Mouse (Mus musculus): ENCODE results near the gene Itga3.
"Not testable (repeated sequence)": the region's sequence is repeated elsewhere in the genome, so short reads cannot be mapped to it uniquely, and the experiment has no call there.

Gene Itga3

DNA sequence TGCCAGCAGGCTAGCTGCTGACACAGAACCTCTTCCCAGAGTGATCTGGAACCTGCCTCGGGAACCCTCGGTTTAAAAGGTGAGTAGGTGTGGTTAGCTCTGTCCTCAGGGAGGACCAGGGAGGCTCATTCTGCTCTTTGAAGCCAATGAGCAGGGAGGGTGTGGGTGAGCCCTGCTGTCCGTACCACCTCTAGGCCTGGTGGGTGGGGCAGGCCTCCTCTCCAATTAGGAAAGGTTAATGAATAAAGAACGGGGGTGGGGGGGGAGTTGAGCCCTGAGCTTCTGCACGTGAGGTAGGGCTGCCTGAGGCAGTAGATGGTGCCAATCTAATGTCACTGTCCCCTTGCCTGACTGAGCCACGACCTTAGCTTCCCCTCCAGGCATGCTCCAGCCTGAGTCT lies 43.7 kb downstream of the Itga3 start:
- no peak for DNase-seq (ENCODE audit: low read depth, low spot score)

DNA sequence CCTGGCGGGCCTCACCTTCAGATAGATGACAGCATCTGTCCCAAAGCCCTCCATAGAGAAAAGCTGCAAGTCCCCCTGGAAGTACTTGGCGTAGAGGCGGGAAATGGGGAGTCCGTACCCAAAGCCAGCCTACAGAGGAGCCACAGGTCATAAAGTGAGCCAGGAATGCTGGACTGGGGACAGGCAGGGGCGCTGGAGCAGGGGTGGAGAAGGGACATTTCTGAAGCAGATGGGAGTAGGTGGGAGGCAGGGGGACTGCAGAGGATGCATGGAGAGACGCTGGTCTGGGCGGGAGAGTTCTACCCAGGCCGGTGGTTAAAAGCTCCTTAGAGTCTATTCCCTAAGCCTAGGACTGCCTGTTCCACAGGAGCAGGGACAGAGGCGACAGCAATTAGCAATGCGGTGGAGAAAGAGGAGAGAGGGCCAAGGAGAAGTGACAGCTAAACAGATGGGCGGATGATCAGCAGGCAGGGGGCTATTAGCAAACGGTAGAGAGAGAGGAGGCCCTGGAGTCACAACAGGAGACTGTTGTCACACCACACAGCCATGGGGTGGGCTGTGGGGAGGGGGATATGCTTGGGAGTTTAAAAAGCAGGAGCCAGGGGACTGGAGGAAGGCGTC lies 48.6 kb downstream of the Itga3 start:
- DNase-seq (ENCODE audit: low read depth, low spot score), result no peak

GRCm38 (mm10) chr11:95026849-95027248 lies 49.8 kb downstream of the Itga3 start:
- no peak for DNase-seq (ENCODE audit: low read depth, low spot score)

GRCm38 (mm10) chr11:95026090-95026542 lies 50.5 kb downstream of the Itga3 start:
- no peak for DNase-seq (ENCODE audit: low read depth, low spot score)

DNA sequence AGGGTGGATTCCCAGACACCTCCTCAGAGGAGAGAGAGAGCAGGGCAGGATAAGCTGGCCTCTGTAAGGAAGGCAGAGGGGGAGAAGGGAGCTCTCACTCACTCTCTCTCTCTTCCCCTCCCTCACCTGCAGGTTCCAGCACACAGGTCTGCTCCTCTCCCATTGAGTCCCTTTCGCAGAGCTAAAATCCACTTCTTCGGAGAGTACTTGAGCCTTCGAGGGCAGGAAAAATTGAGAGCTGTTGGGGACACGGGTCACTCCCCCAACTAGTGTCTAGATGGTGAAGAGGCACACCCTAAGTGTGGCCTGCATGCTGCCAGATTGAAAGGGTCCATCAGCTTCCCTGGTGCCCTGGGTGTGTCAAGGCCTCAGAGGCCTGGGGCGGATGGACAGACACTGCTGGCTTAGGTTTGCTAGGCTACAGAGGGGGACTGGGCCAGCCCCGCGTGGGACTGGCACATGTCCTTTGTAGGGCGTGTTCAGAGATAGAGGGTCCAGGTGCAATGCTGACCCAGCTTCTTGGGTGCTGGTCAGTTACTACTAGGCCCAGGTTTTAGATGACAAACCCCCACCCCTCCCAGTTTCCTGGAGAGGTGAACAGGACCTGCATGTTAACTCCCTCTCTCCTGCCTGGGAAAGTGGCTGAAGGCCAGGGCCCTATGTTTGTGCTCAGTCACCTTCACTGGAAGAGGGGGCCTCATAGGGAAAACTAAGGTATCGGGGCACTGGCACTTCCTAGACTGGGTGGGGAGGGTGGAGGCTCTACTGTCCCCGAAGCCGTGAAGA lies 51.2 kb downstream of the Itga3 start:
- no peak for DNase-seq (ENCODE audit: low read depth, low spot score)

DNA sequence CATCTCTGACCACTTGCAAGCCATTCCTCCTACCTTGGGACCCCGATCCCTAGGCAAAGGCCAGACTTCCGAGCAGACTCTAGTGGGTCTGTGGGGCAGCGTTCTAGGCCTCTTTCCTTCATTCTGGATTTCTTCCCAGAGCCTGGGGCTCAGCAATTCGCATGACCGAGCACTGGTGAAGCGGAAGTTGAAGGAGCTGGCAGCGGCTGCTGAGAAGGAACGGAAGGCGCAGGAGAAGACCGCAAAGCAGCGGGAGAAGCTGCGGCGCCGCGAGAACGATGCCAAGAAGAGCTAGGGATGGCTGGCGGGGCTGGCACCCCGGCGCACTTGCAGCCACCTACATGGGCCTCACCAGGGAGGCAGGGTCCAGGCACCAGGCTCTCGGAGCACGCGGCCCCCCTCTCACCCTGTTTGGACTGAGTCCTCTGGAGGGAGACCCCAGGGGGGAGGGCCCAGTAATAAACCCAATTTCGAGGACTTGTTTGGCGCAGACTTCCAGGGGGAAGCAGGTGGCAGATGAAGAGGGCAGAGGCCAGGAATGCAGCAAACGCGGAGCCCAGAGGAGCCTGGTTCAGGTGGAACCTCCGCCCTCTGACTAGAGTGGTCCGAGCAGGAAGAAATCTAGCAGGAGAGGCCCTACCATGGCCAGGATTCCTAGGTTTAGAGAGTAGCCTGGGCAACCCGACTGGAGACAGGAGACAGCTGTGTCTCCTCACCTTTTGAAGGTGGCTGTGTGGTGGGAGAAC lies 52.0 kb downstream of the Itga3 start:
- no peak for DNase-seq (ENCODE audit: low read depth, low spot score)

GRCm38 (mm10) chr11:95023481-95023880 lies 53.1 kb downstream of the Itga3 start:
- no peak for DNase-seq (ENCODE audit: low read depth, low spot score)

DNA sequence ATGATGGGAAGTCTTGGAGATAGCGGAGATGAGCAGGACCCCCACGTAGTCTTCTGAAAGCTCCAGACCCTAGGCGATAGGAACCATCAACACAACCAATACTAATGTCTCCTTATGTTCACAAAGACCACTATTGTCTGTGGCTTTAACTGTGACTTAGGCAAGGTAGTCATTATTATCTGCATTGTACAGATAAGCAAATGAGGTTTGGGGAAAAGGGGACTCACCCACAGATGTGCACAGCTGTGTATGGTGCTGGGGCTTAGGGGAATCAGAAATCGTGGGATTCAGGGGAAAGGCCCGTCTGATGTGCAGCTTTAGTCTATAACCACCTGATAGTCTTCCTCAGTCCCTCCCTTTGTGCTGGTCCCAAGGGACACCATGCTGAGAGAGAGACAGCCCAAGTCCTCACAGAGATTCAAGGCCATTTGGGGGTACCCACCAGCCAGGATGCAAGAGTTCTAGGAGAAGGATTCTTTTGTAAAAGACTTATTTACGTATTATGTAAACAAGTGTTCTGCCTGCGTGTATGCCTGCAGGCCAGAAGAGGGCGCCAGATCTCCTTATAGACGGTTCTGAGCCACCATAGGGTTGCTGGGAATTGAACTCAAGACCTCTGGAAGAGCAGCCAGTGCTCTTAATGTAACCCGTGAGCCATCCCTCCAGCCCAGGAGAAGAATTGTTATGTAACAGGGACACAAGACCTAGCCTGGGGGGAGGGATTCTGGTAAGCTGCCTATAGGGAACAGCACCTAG lies 54.2 kb downstream of the Itga3 start:
- peak; percentile 40 for DNase-seq (ENCODE audit: low read depth, low spot score)

DNA sequence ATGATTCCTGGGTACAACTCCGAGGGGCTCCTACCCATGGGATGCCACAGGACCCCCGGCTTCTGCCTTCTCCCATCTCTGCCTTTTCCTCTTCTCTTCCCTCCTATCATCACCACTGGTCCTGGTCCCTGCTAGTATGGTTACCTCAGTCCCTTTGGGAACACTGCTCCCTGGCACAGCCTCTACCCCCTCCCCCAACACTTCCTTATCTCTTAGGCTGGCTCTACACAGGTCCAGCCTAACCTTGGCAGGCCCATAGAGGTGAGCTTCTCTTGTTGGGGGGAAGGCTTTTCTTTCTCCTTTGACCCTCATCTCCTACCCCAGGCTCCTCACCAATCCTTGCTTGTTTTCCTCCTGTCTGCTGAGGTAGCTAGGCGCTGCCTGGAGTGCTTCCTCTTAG lies 61.1 kb downstream of the Itga3 start:
- no peak for DNase-seq (ENCODE audit: low read depth, low spot score)

DNA sequence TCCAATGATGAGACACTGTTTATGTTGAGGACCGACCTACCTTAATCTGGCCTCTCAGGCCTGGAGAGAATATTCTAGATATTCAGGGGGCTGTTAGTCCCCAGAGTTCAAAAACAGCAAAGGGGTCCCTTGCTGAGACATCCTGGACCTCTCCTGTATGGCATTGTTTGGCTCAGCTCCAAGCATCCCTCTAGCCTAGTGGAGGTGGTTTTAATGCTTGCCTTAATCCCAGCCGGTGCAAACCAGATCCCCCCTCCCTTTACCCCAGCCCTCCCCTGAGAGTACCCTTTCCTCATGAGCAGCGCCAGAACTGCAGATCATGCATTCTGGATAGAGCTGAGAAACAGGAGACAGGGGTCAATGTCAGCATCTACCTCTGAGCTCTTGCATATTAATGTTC lies 64.1 kb downstream of the Itga3 start:
- DNase-seq (ENCODE audit: low read depth, low spot score), result no peak

GRCm38 (mm10) chr11:95012075-95012474 lies 64.5 kb downstream of the Itga3 start:
- no peak for DNase-seq (ENCODE audit: low read depth, low spot score)

GRCm38 (mm10) chr11:95011416-95011815 lies 65.2 kb downstream of the Itga3 start:
- no peak for DNase-seq (ENCODE audit: low read depth, low spot score)

DNA sequence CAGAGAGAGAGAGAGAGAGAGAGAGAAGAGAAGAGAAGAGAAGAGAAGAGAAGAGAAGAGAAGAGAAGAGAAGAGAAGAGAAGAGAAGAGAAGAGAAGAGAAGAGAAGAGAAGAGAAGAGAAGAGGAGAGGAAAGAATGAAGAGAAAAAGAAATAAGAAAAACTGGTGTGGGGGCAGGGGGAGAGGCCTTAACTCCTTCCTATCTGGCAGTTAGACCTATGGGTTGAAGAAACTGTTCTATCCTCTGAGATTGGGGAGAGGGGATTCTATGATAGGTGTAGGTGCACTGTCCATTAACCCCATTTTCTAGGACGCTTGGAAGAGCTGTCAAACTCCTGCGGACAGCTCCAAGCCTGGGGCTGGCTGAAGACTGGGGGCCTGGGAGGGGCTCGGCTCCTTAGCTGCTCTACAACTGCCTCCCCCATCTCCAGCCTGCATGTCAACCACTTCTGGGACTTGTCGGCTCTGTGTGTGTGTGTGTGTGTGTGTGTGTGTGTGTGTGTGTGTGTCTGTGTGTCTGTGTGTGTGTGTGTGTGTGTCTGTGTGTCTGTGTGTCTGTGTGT lies 65.7 kb downstream of the Itga3 start:
- DNase-seq (ENCODE audit: low read depth, low spot score), result not testable (repeated sequence)

- DNase-seq (ENCODE audit: low read depth, low spot score), result peak; percentile 47
Measured at GRCm38 (mm10) chr11:95010141-95010739, 66.4 kb downstream of the Itga3 start.

- DNase-seq (ENCODE audit: low read depth, low spot score), result peak; percentile 55
Measured at GRCm38 (mm10) chr11:95009629-95010014, 67.0 kb downstream of the Itga3 start, which contains the start of gene Samd14. Gene Samd14 (plus strand): TSS chr11:95009879.

- no peak for DNase-seq (ENCODE audit: low read depth, low spot score)
Measured at GRCm38 (mm10) chr11:95008661-95009628, 67.7 kb downstream of the Itga3 start.

DNA sequence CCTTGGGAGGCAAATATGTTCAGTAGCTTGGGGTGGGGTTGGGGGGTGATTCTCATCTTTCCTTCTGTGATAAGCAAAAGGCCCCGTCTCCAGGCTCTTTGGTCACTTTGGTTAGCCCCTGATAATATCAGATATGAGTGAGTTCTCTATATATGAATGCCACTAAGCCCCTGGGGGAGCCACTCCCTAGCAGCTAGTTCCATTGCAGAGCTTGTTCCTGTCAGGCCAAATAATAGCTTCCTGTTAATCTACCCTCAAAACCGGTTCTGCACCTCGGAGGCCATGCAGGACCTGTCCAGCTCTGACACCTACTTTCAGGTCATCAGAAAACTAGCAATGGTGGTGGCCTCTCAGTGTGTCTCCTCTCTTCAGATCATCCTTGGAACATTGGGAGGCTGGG lies 69.2 kb downstream of the Itga3 start:
- DNase-seq (ENCODE audit: low read depth, low spot score), result no peak

GRCm38 (mm10) chr11:95006525-95007219 lies 69.9 kb downstream of the Itga3 start:
- peak; percentile 81 for DNase-seq (ENCODE audit: low read depth, low spot score)

DNA sequence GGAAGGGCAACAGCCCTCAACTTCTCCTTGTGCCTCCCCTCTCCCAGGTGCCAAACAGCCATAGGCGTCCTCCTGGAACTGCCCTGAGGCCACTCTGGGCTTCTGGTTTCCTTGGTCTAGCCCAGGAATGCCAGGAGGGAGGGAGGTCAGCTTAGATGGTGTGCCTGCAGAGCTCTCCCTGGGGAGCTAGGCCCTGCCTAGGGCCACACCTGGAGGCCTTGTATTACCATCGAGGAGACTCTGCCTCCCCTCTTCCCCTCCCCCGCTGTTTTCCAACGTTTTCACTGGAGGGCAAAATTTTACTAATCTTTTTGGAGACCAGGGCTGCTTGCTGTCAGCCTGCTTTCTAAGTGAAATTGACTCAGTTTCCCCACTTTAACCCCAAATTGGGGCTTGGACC lies 70.6 kb downstream of the Itga3 start:
- no peak for DNase-seq (ENCODE audit: low read depth, low spot score)

All from CD4-positive, CD25-positive, alpha-beta regulatory T cell, adult 2 months (primary cell).